Mouse (Mus musculus) kidney, embryonic 15.5 days (tissue): ENCODE results near the gene Crtc3. TPM values are rescaled to one million over a fixed set of nuclear protein-coding genes. Genes with fewer than 3 reads are reported as not detected.

Source experiments
- ATAC-seq: fragments of 200-750 bp; cut with Nextera tagmentation; replicated peaks from 2 replicates; pipeline ENCODE4 v1.8.0; 2017; ENCODE audit warnings: moderate TSS enrichment; ENCODE audit not compliant: low FRiP score
- H3K27ac ChIP-seq: fragments of 300-500 bp; sonication (generic); 2 replicates; pipeline ENCODE4 v1.5.1; 2015; ENCODE audit warnings: mild to moderate bottlenecking, inconsistent platforms
- H3K27me3 ChIP-seq: fragments of 300-500 bp; sonication (generic); 2 replicates; pipeline ENCODE4 v1.6.1; 2015; ENCODE audit warnings: inconsistent platforms
- H3K36me3 ChIP-seq: fragments of 300-500 bp; sonication (generic); 2 replicates; pipeline ENCODE4 v1.6.1; 2015; ENCODE audit warnings: inconsistent platforms
- H3K4me1 ChIP-seq: fragments of 300-500 bp; sonication (generic); 2 replicates; pipeline ENCODE4 v1.6.1; 2015; ENCODE audit warnings: inconsistent platforms
- H3K4me2 ChIP-seq: fragments of 300-500 bp; sonication (generic); 2 replicates; pipeline ENCODE4 v1.6.1; 2015; ENCODE audit warnings: moderate library complexity, mild to moderate bottlenecking, inconsistent platforms
- H3K4me3 ChIP-seq: fragments of 300-500 bp; sonication (generic); replicated peaks from 2 replicates; pipeline ENCODE4 v1.5.1; 2015; ENCODE audit warnings: mild to moderate bottlenecking, inconsistent platforms
- H3K9ac ChIP-seq: fragments of 300-500 bp; sonication (generic); 2 replicates; pipeline ENCODE4 v1.6.1; 2015; ENCODE audit warnings: mild to moderate bottlenecking, inconsistent platforms
- H3K9me3 ChIP-seq: fragments of 300-500 bp; sonication (generic); replicated peaks from 2 replicates; pipeline ENCODE4 v1.6.1; 2016; ENCODE audit warnings: inconsistent platforms
- WGBS: fragments of 180-500 bp; shearing (Covaris S2); methylation state at CpG from one replicate; pipeline ENCODE4 v1.1.7; 2015; ENCODE audit warnings: mixed read lengths; 5-methylcytosine and 5-hydroxymethylcytosine counted together
- polyA plus RNA-seq: library from polyadenylated mRNA; unstranded; fragments of >200 nt; fragmentation: Nextera tagmentation; extraction: Ambion mirVana; gene quantifications from 2 replicates; pipeline ENCODE4 v1.2.1, GENCODE M21; 2015

Gene Crtc3
- polyA plus RNA-seq, 1 experiment from 2014 or later = 21.9 TPM

GRCm38 (mm10) chr7:80587684-80588083 lies 101.0 kb downstream of the Crtc3 start:
- no peaks in the 10 kb centered on the region for H3K27me3 ChIP-seq
- H3K36me3 ChIP-seq = peaks cover 43% of the 10 kb centered on the region
- peaks cover 40% of the 10 kb centered on the region for H3K4me1 ChIP-seq
- peak overlapping the region; percentile 55 for H3K4me2 ChIP-seq
- H3K9me3 ChIP-seq = no peaks in the 10 kb centered on the region
- WGBS = 13% methylated on average over 10 of the region's 10 CpGs
- H3K9ac ChIP-seq = peak overlapping the region; percentile 29; the same call in 1 of the 2 replicates
- peak overlapping the region; percentile 18 for H3K4me3 ChIP-seq
- ATAC-seq = peak; percentile 53
- H3K27ac ChIP-seq = peak overlapping the region; percentile 78

GRCm38 (mm10) chr7:80586681-80587660 lies 101.7 kb downstream of the Crtc3 start:
- no peaks in the 10 kb centered on the region for H3K27me3 ChIP-seq
- WGBS = 14% methylated on average over 28 of the region's 29 CpGs
- peaks cover 42% of the 10 kb centered on the region for H3K4me1 ChIP-seq
- peaks cover 36% of the 10 kb centered on the region for H3K36me3 ChIP-seq
- ATAC-seq = peak; percentile 72
- peak overlapping the region; percentile 18 for H3K4me3 ChIP-seq
- H3K9me3 ChIP-seq = no peaks in the 10 kb centered on the region
- peak overlapping the region; percentile 78 for H3K27ac ChIP-seq
- H3K4me2 ChIP-seq = peak overlapping the region; percentile 55
- H3K9ac ChIP-seq = no peak overlapping the region

- WGBS = 41% methylated on average over 4 of the region's 4 CpGs
- Histone ChIP-seq H3K27ac (peak overlapping the region; percentile 78), H3K9ac (no peak overlapping the region), H3K36me3 (peaks cover 28% of the 10 kb centered on the region), H3K4me2 (no peak overlapping the region), H3K9me3 (no peaks in the 10 kb centered on the region), H3K27me3 (no peaks in the 10 kb centered on the region), H3K4me1 (peaks cover 45% of the 10 kb centered on the region), H3K4me3 (no peak overlapping the region)
- ATAC-seq = no peak
These were observed 102.5 kb downstream of the Crtc3 start for GRCm38 (mm10) chr7:80586161-80586560.

- 73% methylated on average over 9 of the region's 9 CpGs for WGBS
- peaks cover 20% of the 10 kb centered on the region for H3K36me3 ChIP-seq
- no peak overlapping the region for H3K9ac ChIP-seq
- no peak for ATAC-seq
- no peaks in the 10 kb centered on the region for H3K27me3 ChIP-seq
- no peaks in the 10 kb centered on the region for H3K9me3 ChIP-seq
- no peak overlapping the region for H3K27ac ChIP-seq
- H3K4me1 ChIP-seq = peaks cover 49% of the 10 kb centered on the region
- no peak overlapping the region for H3K4me3 ChIP-seq
- H3K4me2 ChIP-seq = no peak overlapping the region
These were observed 103.3 kb downstream of the Crtc3 start for GRCm38 (mm10) chr7:80585380-80585779.

- Histone ChIP-seq H3K9me3 (no peaks in the 10 kb centered on the region), H3K9ac (no peak overlapping the region), H3K4me1 (peaks cover 50% of the 10 kb centered on the region), H3K27ac (no peak overlapping the region), H3K27me3 (no peaks in the 10 kb centered on the region), H3K36me3 (peaks cover 6% of the 10 kb centered on the region), H3K4me2 (no peak overlapping the region), H3K4me3 (no peak overlapping the region)
- no peak for ATAC-seq
- WGBS = 28% methylated on average over 6 of the region's 6 CpGs
These were observed 104.7 kb downstream of the Crtc3 start for GRCm38 (mm10) chr7:80583981-80584380.

GRCm38 (mm10) chr7:80582821-80583451 lies 105.7 kb downstream of the Crtc3 start:
- Histone ChIP-seq H3K9ac (0 out of 2 replicates have a peak overlapping the region, but pooled peaks have one; percentile 14), H3K27ac (peak overlapping the region; percentile 66), H3K9me3 (no peaks in the 10 kb centered on the region), H3K4me2 (peak overlapping the region; percentile 52), H3K4me3 (peak overlapping the region; percentile 18), H3K4me1 (peaks cover 43% of the 10 kb centered on the region), H3K36me3 (no peaks in the 10 kb centered on the region), H3K27me3 (no peaks in the 10 kb centered on the region)
- 39% methylated on average over 20 of the region's 20 CpGs for WGBS
- no peak for ATAC-seq

- H3K4me3 ChIP-seq = no peak overlapping the region
- peaks cover 22% of the 10 kb centered on the region for H3K4me1 ChIP-seq
- H3K4me2 ChIP-seq = no peak overlapping the region
- H3K9me3 ChIP-seq = no peaks in the 10 kb centered on the region
- H3K9ac ChIP-seq = no peak overlapping the region
- H3K27me3 ChIP-seq = no peaks in the 10 kb centered on the region
- 29% methylated on average over 6 of the region's 6 CpGs for WGBS
- no peak overlapping the region for H3K27ac ChIP-seq
- ATAC-seq = no peak
- H3K36me3 ChIP-seq = no peaks in the 10 kb centered on the region
These were observed 108.3 kb downstream of the Crtc3 start for GRCm38 (mm10) chr7:80580368-80580767.

GRCm38 (mm10) chr7:80577417-80577980 lies 111.2 kb downstream of the Crtc3 start:
- H3K27ac ChIP-seq = no peak overlapping the region
- no peak overlapping the region for H3K4me3 ChIP-seq
- ATAC-seq = no peak
- H3K27me3 ChIP-seq = no peaks in the 10 kb centered on the region
- 71% methylated on average over 14 of the region's 14 CpGs for WGBS
- H3K9ac ChIP-seq = no peak overlapping the region
- no peaks in the 10 kb centered on the region for H3K9me3 ChIP-seq
- H3K4me2 ChIP-seq = no peak overlapping the region
- no peaks in the 10 kb centered on the region for H3K36me3 ChIP-seq
- peaks cover 9% of the 10 kb centered on the region for H3K4me1 ChIP-seq

GRCm38 (mm10) chr7:80576626-80577025 lies 112.1 kb downstream of the Crtc3 start:
- H3K27ac ChIP-seq = no peak overlapping the region
- H3K4me3 ChIP-seq = no peak overlapping the region
- no peak for ATAC-seq
- H3K4me1 ChIP-seq = peaks cover 5% of the 10 kb centered on the region; the same call in 1 of the 2 replicates
- whole genome bisulfite sequencing = 72% methylated on average over 3 of the region's 3 CpGs
- H3K36me3 ChIP-seq = no peaks in the 10 kb centered on the region
- H3K9ac ChIP-seq = no peak overlapping the region
- H3K27me3 ChIP-seq = no peaks in the 10 kb centered on the region
- no peaks in the 10 kb centered on the region for H3K9me3 ChIP-seq
- H3K4me2 ChIP-seq = no peak overlapping the region

- 66% methylated on average over 9 of the region's 9 CpGs for WGBS
- peaks cover 5% of the 10 kb centered on the region; the same call in 1 of the 2 replicates for H3K4me1 ChIP-seq
- no peak overlapping the region for H3K9ac ChIP-seq
- H3K27ac ChIP-seq = no peak overlapping the region
- H3K27me3 ChIP-seq = no peaks in the 10 kb centered on the region
- H3K9me3 ChIP-seq = no peaks in the 10 kb centered on the region
- no peak for ATAC-seq
- no peak overlapping the region for H3K4me2 ChIP-seq
- H3K36me3 ChIP-seq = no peaks in the 10 kb centered on the region
- no peak overlapping the region for H3K4me3 ChIP-seq
These were observed 112.9 kb downstream of the Crtc3 start for GRCm38 (mm10) chr7:80575750-80576149.

GRCm38 (mm10) chr7:80573076-80573475 lies 115.6 kb downstream of the Crtc3 start:
- Histone ChIP-seq H3K9me3 (no peaks in the 10 kb centered on the region), H3K36me3 (no peaks in the 10 kb centered on the region), H3K4me3 (no peak overlapping the region), H3K4me1 (no peaks in the 10 kb centered on the region), H3K27ac (no peak overlapping the region), H3K27me3 (no peaks in the 10 kb centered on the region), H3K9ac (no peak overlapping the region), H3K4me2 (no peak overlapping the region)
- no peak for ATAC-seq
- WGBS = 63% methylated on average over 3 of the region's 3 CpGs

- Histone ChIP-seq H3K4me3 (no peak overlapping the region), H3K36me3 (no peaks in the 10 kb centered on the region), H3K27ac (no peak overlapping the region), H3K9ac (no peak overlapping the region), H3K9me3 (no peaks in the 10 kb centered on the region), H3K4me2 (no peak overlapping the region), H3K27me3 (no peaks in the 10 kb centered on the region), H3K4me1 (no peaks in the 10 kb centered on the region)
- WGBS = 83% methylated on average over 8 of the region's 8 CpGs
- no peak for ATAC-seq
These were observed 120.7 kb downstream of the Crtc3 start for GRCm38 (mm10) chr7:80567982-80568381.
